Mouse (Mus musculus): Measurements from ENCODE around the gene Traf5.

Gene Traf5

DNA sequence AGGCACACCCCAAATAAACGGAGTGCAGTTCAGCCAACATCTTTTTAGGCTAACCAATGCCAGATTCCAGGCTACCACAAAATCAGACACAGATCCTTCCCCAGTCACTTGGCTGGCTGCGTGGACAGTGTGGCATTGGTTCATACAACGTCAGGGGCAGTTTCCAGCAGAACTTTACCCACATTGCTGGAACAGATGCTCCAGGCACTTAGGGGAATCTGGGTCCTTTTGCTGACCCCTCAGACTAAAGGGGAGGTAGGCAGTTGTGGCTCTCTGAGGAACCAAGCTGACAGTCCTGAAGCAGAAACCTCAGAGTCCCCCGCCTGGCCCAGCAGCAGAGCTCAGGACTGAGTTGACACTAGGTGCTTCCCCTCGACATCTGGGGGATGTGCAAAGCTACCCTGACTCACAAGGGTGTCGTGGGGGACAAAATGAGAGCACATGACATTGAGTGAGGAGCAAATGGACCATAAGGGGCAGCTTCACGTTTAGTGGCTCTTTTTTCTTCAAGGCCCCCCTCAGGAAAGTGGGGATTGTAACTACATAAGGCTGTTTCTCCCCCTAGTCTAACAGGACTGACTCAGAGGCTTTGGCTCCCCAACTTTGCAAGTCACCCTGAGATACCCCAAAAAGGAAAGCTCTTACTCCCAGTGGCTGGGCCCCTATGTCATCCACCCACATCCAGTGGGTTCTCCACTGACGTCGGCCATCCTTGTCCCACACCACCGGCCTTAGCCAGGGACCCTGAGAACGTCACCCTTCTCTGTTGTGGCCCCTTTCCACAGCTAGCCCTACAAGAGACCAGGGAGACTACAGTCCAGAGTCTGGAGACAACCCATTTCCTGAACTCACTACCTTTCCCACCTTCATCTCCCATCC, 1.4 kb downstream of the Traf5 start:
- no peak for DNase-seq (ENCODE audit: low spot score)

DNA sequence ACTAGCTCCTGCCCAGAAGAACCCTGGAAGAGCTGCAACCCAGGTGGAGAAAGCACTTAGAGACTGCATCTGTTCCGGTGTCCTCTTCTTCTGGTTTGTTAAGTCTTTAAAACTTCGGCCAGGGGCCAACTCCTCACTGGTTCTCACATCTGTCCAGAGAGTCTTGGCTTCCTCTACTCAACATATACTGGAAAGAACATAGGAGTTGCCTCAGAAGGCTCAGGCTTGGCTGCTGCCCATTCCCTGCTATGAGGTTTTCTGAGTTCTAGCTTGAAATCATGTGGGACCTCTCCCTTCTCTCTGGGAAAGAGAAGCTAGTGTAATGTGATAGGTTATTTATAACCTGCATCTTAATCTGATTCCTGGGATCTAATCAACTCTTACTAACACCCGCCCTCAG, 2.1 kb downstream of the Traf5 start:
- DNase-seq (ENCODE audit: low spot score) = no peak

DNA sequence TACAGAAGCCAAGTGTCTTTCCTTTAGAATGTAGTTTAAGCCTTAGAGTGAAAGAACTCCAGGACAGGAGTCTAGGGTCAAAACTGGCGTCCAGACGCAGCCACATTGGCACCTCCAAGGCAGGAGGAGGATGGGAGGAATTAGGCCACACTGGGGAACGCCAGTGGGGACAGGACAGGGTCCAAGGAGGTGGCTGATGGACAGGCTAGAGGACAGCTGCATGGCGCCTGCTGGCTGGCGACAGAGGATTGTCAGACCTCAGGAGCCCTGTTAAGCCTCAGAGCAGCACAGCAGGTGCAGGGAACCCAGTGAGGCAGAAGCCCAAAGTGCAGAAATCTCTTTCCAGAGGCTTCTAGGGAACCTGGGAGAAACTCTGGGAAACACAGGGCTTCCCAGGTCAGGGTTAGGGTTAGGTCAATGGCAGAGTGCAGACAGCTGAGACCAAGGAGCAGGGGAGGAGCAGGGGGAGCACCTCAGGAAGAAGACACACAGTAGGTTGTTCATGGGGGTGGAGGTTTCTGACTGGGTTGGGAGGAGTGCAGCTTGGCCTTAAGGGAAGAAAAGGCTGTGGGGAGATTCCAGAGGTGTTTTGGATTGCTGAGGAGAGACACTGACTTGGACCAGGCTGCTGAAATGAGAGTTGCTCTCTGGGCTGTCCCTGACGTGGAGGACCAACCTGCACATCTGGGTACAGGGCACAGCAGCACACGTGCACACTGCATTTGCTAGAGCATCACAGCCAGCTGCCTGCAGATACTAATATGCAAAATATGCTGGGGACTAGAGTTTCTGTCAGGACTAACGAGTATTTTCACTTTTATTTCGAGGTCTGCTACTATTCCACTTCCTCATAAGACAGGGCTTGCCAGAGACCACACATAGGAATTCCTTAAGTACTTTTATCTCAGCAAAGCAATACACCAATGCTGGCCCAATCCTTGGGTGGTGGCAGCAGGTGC, 2.9 kb downstream of the Traf5 start:
- DNase-seq (ENCODE audit: low spot score) = no peak

DNA sequence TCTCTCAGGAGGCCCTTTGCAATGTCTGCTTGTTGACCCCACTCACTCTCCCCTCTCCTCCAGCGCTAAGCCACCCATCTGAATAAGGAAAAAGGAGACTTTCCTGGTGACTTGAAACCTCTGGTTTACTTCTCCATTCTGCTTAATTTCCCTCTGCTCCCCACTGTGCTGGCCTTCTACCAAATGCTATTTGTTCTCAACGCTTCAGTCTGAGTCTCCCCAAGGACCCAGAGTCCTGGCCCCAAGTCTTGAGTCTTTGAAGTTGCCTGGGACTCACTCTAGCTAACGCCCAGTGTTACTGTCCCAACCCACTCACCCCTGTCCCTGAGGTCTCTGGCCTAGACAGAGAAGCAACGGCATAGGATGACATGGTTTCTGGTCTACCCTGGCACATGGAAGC, 4.3 kb downstream of the Traf5 start:
- no peak for DNase-seq (ENCODE audit: low spot score)

DNA sequence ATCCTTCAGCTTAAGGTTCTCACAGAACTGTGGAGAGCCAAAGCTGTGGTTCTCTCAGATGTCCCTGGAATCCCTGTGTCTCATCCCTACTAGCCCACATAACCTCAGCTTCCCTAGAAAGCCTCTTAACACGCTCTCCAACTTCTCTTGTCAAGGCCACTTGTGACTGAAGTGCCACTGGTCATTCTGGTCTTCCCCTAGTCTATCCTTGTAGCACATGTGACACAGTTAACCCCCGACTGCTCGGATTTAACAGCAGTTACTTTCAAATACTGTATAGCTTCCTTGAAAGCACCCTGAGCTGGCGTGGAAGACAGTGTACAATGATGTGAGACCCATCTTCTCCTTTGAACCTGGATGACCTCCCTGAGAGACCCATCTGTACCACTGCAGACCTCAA, 5.3 kb downstream of the Traf5 start:
- no peak for DNase-seq (ENCODE audit: low spot score)

DNA sequence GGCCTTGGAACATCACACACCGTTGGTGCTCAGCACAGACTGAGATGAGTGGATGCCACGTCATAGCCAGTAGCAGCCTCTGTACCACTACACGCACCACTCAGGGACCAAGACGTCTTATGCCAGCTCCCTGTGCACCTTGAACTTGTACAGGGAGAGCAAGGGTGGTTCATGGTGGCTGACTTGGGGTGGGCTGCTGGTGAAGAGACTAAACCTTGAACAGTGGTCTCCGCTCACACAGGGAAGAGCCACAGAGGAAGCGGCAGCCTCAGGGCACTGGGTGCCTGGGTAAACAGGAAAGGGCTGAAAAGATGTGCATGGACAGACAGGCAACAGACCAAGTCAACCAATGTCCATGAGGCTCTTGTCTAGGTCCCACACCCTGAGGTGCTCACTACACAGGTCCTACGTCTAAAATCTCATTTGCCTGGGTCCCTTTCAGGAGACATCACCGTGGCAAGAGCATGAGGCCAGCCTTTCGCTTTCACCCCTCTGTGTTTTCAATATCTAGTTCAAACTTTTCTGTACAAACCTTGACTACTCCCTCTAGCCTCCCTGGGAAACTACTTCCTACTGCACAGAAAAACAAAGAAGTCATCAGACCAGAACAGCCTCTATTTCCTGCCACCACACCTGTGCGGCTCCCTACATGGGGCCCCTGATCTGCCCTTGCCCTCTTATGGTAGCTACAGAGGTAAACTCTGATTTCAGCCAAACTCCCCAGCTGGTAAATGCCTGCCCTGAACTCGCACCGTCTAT, 5.9 kb downstream of the Traf5 start:
- DNase-seq (ENCODE audit: low spot score) = no peak

DNA sequence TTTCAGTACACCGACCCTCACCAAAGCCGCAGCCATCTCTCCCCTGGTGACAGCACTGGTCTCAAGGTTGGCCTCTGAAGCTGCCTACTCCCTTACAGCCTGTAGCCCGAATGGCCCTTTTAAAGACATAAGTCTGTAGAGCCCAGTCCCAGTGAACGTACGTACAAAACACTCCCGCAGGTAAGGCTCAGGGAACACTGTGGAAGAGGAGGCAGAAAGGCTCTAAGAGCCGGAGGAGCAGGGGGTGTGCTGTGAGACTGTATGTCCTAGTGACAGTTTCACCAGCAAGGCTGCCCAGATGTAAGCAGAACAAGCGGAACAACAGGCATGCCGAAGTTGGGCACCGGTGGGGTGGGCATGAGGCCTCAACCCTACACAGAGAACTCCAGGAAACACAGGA, 7.1 kb downstream of the Traf5 start:
- DNase-seq (ENCODE audit: low spot score) = no peak

DNA sequence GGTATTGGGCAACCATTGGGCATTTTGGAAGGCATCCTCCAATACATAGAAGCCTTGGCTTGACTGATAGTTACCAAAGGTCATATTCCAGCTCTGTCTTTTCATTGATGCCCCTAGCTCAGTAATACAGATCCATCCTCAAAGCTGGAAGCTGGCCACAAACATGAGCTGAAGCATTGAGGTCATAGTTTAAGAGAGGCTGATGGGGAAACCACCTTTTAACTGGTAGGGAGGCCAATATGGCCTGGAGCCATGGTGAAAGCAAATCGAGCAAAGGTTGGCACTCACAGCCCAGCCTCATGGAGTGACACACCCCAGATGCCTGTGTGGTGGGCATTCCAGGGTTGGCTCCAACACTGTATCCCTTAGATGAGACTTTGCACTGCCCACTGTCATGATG, 9.7 kb downstream of the Traf5 start:
- DNase-seq (ENCODE audit: low spot score) = no peak

DNA sequence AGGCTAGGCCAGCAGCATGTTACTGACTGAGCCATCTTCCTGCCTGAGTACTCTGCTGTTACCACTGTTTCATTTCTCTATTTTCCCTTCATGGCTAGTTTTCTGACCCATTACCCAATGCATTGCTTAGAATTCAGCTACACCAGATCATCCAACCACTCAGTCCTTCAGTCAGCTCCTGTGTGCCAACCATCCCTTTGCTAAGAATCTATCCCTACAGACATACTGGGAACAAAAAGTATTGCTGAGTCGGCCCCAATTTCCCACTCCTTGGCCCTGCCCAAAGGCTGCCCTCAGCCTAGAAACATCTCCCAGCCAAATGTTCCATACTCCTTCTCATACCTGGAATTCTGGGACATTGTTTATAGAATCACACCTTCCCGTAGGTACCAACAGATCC, 11.2 kb downstream of the Traf5 start:
- DNase-seq (ENCODE audit: low spot score) = no peak

DNA sequence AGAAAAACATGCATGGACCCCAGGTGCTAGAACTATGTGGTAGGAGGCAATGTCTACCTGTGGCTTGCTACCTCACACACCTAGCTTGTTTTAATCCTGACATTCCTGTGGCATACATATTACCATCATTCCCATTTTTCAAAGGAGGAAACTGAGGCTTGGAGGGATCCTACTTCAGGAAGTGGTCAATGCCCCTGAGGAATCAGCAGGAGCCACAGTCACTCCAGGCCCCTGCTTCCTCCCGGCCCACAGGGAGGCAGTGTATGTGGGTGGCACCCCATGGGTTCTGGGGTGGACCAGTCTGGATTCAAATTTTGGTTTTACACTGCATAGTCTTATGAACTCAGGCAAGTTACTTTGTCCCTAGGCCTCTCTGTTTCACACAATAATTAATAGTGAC, 13.2 kb downstream of the Traf5 start:
- DNase-seq (ENCODE audit: low spot score) = no peak

DNA sequence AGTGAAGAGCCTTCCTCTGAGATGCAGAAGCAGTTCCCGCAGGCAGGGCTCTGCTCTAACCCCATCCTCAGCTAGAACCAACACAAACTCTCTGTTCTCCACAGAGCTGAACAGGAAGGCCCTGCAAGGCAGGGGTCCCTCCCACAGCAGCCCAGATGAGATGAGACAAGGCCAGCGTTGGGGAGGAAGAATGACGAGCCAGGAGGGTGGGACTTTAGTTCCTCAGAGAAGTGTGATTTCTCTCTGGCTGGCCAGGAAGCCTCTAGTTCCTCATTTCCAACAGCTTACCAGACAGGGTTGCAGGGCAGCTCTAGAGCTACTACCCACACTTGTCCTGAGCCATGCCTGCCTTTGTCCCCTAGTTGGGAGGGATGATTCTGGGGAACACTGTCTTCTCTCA, 14.0 kb downstream of the Traf5 start:
- DNase-seq (ENCODE audit: low spot score) = no peak

DNA sequence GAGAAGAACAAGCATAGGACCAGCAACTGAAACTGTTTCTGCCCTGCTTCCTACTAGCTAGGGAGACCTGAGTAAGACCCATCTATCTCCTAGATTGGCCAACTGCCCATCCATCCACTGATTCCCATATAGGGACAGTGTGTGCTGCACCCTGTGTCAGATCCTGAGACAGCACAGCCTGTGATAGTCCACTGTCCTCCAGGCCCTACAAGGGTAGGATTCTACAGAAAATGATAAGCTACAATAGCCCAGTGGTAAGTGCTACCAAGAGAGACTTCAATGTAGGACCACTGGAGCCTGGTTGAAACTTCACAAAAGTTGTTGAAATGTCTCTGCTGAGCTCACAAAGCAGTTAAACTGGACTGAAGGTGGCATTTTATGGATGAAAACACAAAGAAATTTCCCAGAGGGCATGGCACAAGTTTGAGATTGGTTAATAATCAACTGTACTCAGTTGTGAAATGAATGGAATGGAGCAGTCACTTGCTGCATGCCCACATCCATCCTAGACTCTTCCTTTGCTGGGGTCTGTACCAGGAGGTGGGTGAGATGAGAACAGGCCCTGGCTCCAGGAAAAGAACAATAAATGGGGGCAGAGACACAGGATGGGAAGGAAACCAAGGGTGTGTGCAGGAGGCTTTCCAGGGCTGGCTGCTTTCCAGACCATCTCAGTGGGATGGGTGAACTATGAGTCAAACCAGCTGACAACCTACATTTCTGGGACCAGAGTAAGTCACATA, 15.4 kb downstream of the Traf5 start:
- DNase-seq (ENCODE audit: low spot score) = no peak

DNA sequence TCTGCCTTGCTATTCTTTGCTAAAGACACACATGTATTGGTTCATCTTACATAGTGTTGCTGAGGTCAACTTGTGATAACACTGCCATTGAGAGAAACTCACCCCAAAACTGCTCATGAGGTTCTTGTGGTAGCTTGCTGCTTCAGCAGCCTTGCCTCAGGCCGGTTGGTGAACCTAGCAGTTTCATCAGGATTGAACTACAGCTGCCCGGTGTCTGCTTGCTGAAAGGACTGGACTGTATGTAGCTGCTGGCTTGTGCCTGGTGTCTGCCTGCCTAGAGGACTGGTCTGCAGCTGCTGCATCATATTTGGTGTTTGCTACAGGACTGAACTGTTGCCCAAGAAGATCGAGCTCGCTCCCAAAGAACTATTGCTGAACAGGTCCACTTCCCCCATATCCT, 16.3 kb downstream of the Traf5 start:
- DNase-seq (ENCODE audit: low spot score) = no peak

DNA sequence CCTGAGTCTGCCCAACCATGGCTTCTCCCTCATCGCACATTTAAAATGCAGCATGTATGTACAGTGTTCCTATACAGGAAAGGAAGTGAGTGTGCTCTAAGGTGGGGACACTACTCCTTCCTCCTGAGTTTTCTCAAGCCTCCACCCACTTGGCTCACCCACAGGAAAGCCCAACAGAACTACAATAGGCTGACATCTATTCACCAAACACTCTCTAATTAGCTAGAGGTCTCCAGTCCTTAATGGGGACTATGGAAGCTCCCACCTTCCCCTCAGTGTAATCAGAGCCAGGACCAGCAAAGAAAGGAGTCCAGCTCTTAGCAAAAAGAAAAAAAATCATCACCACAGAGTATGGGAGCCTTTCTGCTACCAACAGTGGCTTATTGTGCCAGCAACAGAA, 17.5 kb downstream of the Traf5 start:
- no peak for DNase-seq (ENCODE audit: low spot score)

DNA sequence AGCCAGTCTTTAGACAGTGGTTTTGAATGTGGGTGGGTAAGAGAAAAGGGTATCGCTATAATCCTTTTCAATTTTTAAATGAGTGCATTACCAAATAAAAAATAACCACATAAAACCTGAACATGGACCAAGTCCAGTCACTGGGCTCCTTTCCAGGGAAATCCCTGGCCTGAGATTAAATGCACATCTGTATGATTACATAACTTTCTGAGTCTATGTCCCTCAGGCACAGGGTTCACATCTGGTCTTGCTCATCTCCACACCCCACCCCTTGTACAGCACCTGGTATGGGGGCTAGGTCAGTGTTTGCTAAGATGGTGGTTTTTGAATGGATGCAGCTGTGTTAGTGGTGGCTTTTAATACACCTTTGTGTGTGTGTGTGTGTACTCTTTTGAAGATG, 19.9 kb downstream of the Traf5 start:
- DNase-seq (ENCODE audit: low spot score) = no peak

DNA sequence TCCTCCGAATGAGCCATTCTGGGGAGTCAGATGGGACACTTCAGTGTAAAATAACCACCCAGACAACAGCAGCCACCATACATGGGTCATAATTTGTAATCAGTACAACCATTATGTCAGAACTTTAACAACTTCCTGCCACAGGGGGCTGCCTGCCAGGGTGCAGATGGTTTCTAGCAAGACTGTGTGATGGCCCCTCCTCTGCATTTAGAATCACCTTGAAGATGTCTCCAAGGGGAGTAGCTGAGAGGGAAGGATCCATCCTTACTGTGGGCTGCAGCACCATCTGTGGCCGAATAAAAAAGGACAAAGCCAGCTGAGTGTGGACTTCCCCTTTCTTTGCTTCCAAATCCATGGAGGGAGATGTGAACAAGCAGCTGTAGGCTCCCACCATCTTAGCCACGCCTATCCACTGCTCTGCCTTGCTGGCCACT, 21.7 kb downstream of the Traf5 start:
- no peak for DNase-seq (ENCODE audit: low spot score)

DNA sequence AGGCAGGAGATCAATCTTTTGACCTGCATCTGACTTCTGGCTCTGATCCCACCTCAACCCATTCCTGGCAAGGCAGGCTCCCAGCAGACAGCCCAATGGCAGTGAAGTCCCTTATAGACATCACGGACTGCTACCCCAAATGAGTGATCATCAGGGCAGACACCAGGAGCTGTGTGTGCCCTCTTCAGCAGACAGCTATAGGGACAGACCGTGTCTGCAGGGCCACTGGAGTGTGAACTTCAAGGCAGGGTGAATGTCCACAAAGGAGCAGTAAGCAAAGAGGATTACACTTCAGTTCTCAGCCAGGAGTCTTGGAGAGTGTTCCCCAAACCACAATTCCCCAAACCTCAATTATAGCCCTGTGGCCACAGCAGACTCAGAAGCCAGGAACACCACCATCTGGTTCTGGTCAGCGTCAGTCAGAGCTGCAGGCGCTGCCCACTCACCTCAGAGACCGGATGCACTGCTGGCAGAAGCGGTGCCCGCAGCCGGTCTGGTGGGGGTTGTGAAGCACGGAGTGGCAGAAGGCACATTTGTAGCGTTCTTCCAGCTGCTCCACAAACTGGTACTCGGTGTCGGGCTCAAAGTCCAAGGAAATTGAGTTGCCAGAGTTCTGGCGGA, 22.3 kb downstream of the Traf5 start:
- no peak for DNase-seq (ENCODE audit: low spot score)

DNA sequence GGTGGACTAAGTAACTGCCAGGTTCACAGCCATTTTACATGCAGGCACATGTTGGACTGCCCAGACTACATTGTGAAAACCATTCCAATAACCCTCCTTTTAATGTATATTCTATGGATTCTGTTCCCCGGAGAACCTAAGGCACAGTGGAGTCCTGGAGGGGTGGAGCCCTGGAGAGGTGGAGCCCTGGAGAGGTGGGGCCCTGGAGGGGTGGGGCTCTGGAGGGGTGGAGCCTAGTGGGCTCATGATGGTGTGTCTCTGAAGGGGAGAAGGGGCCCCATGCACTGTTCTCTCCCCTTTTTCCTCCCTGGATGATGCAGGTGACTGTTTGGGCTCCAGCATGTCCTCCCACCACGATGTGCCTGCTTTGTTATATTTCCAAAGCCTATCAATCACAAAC, 24.2 kb downstream of the Traf5 start:
- DNase-seq (ENCODE audit: low spot score) = no peak

DNA sequence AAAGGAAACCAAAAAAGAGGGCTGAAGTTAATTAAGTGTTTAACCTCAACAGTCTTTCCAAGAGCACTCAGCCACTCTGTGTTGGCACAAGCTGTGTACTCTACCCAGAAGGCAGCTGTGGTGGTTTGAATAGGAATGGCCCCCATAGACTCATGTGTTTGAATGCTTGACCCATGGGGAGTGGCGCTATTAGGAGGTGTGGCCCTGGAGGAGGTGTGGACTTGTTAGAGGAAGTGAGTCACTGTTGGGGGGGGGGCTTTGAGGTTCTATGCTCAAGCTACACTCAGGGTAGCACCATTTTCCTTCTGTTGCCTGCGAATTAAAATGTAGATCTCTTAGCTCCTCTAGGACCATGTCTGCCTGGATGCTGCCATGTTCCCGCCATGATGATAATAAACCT, 25.4 kb downstream of the Traf5 start:
- DNase-seq (ENCODE audit: low spot score) = no peak

DNA sequence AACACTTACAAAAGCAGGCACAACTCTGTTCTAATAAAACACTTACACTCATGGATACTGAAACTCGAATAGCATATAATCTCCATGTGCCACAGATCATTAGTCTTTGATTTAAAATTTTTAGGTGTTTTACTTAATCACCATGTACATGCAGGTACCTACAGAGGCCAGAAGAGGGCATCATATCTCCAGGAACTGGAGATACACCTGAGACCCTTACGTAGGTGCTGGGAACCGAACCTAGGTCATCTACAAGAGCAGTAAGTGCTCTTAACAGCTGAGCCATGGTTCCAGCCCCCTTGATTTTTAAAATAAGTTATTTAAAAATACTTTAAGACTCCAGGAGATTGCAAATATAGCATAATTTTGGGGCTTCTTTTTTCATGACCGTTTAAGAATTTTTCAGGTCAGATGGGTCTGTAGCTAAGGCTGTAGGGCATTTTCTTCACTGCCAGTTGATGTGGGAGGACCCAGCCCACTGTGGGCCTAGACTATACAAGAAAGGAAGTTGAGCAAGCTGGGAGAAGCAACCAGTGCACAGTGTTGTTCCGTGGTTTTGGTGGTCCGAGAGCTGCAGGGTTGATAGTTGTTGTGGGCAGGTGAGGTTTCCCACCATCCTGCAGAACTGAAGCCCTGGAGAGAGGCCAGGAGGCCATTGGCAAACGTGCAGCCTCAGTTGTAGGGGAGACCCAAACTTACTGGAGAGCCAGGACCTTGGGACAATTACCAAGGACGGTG, 29.0 kb downstream of the Traf5 start:
- DNase-seq (ENCODE audit: low spot score) = no peak

DNA sequence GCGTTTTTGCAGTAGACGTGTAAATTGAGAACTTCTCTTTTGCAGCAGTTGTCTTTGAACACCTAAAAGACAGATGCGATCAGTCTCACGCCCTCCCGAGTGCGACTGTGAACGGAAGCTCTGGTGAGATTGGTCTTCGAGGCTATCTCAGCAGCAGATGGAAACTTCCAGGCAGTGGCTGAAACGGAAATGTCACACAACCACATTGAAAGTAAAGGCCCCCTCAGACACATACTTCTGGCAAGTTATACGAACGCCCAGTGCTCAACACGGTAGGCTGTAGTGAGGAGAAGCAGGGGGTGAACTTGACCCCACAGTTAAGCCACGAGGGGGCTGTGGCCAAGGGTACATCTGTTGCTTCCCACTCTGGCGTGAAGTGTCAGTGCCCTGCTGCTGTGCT, 29.7 kb downstream of the Traf5 start:
- DNase-seq (ENCODE audit: low spot score) = no peak
